Mouse (Mus musculus): ENCODE measurements around the gene Fgfbp1.

- TF ChIP-seq CTCF (IDR thresholded peaks at IDR 0.05; ENCODE audit: borderline replicate concordance, extremely low read depth, insufficient read depth, insufficient read length), result no peak
- TF ChIP-seq POLR2A (IDR thresholded peaks at IDR 0.05; ENCODE audit: borderline replicate concordance, extremely low read depth, insufficient read depth, insufficient read length, poor library complexity, severe bottlenecking), result no peak
Observed at GRCm38 (mm10) chr5:43996162-43996561, 14.6 kb upstream of the Fgfbp1 start.

Measured in brain, embryonic 14.5 days (tissue).